Mouse (Mus musculus) kidney, embryonic 16.5 days (tissue): Measurements from ENCODE around the gene Abhd14a. TPM values are rescaled to one million over a fixed set of nuclear protein-coding genes. Genes with fewer than 3 reads are reported as not detected.

ENCODE experiments used
- ATAC-seq: fragments of 200-750 bp; cut with Nextera tagmentation; 2 replicates; pipeline ENCODE4 v1.8.0; 2017; ENCODE audit warnings: moderate TSS enrichment; ENCODE audit not compliant: low FRiP score, low TSS enrichment
- H3K27ac ChIP-seq: fragments of 300-500 bp; sonication (generic); 2 replicates; pipeline ENCODE4 v1.5.1; 2014; ENCODE audit warnings: low read length
- H3K27me3 ChIP-seq: fragments of 300-500 bp; sonication (generic); 2 replicates; pipeline ENCODE4 v1.6.1; 2014; ENCODE audit warnings: low read length, control low read depth, mixed read lengths; ENCODE audit not compliant: insufficient read depth
- H3K36me3 ChIP-seq: fragments of 300-500 bp; sonication (generic); 2 replicates; pipeline ENCODE4 v1.6.1; 2014; ENCODE audit warnings: low read length, control low read depth, mixed read lengths; ENCODE audit not compliant: insufficient read depth
- H3K4me1 ChIP-seq: fragments of 300-500 bp; sonication (generic); 2 replicates; pipeline ENCODE4 v1.6.1; 2014; ENCODE audit warnings: low read length, control low read depth, mixed read lengths; ENCODE audit not compliant: insufficient read depth
- H3K4me2 ChIP-seq: fragments of 300-500 bp; sonication (generic); replicated peaks from 2 replicates; pipeline ENCODE4 v1.6.1; 2014; ENCODE audit warnings: low read depth, low read length
- H3K4me3 ChIP-seq: fragments of 300-500 bp; sonication (generic); 2 replicates; pipeline ENCODE4 v1.5.1; 2014; ENCODE audit warnings: mild to moderate bottlenecking, low read length
- H3K9ac ChIP-seq: fragments of 300-500 bp; sonication (generic); replicated peaks from 2 replicates; pipeline ENCODE4 v1.6.1; 2014; ENCODE audit warnings: low read length
- H3K9me3 ChIP-seq: fragments of 300-500 bp; sonication (generic); 2 replicates; pipeline ENCODE4 v1.6.1; 2016; ENCODE audit warnings: low read length, control low read depth
- WGBS: fragments of 180-500 bp; shearing (Covaris S2); extraction: QIAGEN DNeasy Blood & Tissue Kit; methylation state at CpG from one replicate; pipeline ENCODE4 v1.1.7; 2014; 5-methylcytosine and 5-hydroxymethylcytosine counted together
- polyA plus RNA-seq: library from polyadenylated mRNA; unstranded; fragments of >200 nt; fragmentation: Nextera tagmentation; extraction: Ambion mirVana; gene quantifications from 2 replicates; pipeline ENCODE4 v1.2.1, GENCODE M21; 2015

Abhd14a gene
- polyA plus RNA-seq, 1 experiment from 2014 or later = 70.3 TPM

DNA sequence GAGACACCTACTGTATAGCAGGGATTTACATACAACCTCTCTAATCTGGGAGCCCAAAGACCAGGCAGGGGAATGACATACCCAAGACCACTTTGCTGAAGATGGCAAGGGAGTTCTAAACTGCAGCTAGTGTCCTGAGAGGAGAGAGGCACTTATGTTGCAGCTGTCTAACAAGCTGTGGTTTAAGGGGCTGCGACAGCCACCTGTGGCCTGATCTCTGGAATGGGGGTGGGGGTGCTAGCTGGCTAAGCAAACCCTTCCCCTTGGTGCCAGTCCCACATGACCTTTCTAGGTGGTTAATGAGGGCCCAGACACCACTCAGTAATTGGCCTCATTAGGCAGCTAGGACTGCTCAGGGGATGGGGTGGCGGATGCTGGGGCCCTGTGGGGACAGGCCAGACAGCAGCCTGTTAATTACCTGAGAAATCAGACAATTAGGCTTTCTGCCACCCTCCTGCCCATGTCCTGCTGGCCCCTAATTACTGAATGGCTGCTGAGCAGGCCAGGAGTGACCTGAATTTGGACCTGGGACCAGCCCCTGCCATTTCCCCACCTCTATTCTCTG is 37.3 kb downstream of the Abhd14a start:
- H3K9me3 ChIP-seq = no peaks in the 10 kb centered on the region

DNA sequence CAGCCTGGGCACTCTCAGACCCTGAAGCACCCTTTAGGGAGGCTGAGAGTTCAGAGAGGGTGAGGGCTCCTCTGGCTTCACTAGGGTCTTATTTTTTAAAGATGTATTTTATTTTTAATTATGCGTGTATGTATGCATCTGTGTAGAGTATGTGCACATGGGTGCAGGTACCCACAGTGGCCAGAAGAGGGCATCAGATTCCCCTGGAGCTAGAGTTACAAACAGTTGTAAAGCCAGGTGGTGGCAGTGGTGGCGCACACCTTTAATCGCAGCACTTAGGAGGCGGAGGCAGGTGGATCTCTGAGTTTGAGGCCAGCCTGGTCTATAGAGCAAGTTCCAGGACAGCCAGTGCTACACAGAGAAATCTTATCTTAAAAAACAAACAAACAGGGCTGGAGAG is 38.4 kb downstream of the Abhd14a start:
- H3K9ac ChIP-seq = no peak overlapping the region
- no peaks in the 10 kb centered on the region for H3K36me3 ChIP-seq
- WGBS = 98% methylated on average over 4 of the region's 4 CpGs
- no peaks in the 10 kb centered on the region for H3K27me3 ChIP-seq
- H3K4me1 ChIP-seq = peaks cover 24% of the 10 kb centered on the region
- H3K4me2 ChIP-seq = no peak overlapping the region
- no peaks in the 10 kb centered on the region for H3K9me3 ChIP-seq
- H3K4me3 ChIP-seq = no peak overlapping the region
- ATAC-seq = no peak
- no peak overlapping the region for H3K27ac ChIP-seq

More for the DNA sequence above, 37.3 kb downstream of the Abhd14a start:
- Histone ChIP-seq H3K4me1 (peaks cover 21% of the 10 kb centered on the region), H3K9ac (no peak overlapping the region), H3K36me3 (no peaks in the 10 kb centered on the region), H3K4me2 (no peak overlapping the region), H3K27ac (no peak overlapping the region), H3K27me3 (no peaks in the 10 kb centered on the region), H3K4me3 (no peak overlapping the region)
- no peak for ATAC-seq
- WGBS = 76% methylated on average over 2 of the region's 2 CpGs

DNA sequence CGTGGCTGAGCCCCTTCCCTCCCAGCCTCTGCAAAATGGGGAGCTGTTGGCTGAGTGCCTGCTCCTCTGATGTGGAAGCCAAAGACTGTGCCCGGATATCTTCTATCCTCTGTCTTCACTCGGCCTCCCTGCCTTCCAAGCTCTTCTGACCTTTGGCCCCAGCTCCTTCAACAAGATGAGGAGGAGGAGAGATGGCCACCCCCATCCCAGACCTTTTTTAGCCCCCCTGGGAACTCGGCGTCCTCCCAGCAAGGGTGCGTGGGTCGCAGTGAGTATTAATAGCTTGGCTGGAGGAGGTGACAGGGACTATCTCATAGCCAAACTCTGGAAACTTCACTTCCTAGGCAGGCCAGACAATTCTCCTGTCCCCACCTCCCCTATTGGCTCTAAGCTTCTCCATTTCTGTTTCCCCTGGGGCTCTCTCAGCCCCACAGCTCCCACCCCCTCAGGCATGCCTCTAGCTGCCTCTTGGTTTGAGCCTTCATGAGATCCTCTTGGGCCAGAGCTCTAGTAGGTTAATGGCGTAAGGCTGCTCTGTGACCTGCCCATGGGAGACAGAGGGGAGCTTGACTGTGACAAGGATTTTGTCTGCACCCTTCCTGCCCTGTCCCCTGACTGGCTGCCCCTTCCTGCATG is 40.9 kb downstream of the Abhd14a start:
- Histone ChIP-seq H3K27ac (no peak overlapping the region), H3K4me2 (no peak overlapping the region), H3K9me3 (no peaks in the 10 kb centered on the region), H3K27me3 (no peaks in the 10 kb centered on the region), H3K4me3 (no peak overlapping the region), H3K36me3 (no peaks in the 10 kb centered on the region), H3K4me1 (peaks cover 24% of the 10 kb centered on the region), H3K9ac (no peak overlapping the region)
- no peak for ATAC-seq
- WGBS = 33% methylated on average over 8 of the region's 8 CpGs

DNA sequence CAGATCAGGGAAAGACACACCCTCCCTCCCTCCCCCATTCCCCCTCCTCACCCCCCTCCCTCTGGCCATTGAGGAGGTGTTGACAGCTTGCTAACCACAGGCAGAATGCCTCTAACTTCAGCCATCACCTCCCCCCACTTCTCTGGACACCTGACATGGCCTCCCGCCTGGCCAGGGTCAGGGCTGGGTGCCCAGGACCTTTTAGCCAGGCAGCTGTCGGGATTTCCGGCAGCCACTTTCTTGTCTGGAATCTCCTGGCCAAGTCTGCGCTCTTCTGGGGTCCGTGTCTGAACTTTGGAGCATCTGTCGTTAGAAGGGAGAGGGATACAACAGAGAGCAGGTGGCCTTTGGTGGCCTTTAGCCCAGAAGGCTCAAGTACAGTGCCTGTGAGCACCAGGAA is 42.2 kb downstream of the Abhd14a start:
- Histone ChIP-seq H3K4me1 (peaks cover 20% of the 10 kb centered on the region), H3K4me2 (no peak overlapping the region), H3K27ac (peak overlapping the region; percentile 39; the same call in 1 of the 2 replicates), H3K36me3 (no peaks in the 10 kb centered on the region), H3K4me3 (no peak overlapping the region), H3K9me3 (no peaks in the 10 kb centered on the region), H3K9ac (no peak overlapping the region; the same call in 1 of the 2 replicates), H3K27me3 (no peaks in the 10 kb centered on the region)
- ATAC-seq = peak; percentile 37; the same call in 1 of the 2 replicates
- WGBS = 15% methylated on average over 6 of the region's 6 CpGs

DNA sequence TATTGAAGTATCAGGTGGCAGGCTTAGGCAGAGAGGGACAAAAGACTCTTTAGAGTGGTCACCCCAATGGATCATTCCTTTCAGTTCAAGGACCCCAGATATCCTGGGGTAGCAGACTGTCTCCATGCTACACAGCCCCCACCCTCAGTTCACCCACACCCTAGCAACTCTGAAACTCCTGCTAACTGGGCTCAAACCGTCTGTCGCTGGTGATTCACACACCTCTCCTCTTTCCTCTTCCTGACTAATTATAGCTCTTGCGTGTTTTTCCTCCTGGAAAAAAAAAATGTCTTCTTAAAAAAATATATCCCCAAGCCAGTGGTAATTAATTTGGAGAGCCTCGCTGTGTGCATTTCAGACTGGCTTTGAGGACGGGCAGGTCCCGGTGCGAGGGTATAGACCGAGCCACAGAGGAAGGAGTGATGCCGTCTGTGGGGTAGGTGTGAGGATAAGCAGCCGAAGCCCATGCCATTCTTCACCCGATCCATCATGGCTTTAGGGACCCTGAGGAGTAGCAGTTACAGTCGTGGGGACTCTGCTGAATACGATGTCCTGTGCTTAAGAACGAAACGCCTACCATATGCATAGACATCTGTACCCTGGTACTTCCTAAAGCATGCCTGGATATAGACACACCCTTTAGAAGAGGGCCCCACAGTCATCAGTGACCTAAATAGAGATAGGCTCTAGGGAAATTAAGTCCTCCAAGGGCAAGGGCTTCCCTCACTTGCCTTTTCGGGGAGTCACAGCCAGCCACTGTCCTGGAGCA is 44.7 kb downstream of the Abhd14a start:
- H3K27me3 ChIP-seq = no peaks in the 10 kb centered on the region
- H3K4me2 ChIP-seq = no peak overlapping the region
- 63% methylated on average over 16 of the region's 16 CpGs for WGBS
- no peak for ATAC-seq
- no peak overlapping the region for H3K4me3 ChIP-seq
- no peaks in the 10 kb centered on the region for H3K36me3 ChIP-seq
- no peak overlapping the region for H3K9ac ChIP-seq
- no peak overlapping the region for H3K27ac ChIP-seq
- H3K4me1 ChIP-seq = peaks cover 20% of the 10 kb centered on the region
- H3K9me3 ChIP-seq = no peaks in the 10 kb centered on the region

DNA sequence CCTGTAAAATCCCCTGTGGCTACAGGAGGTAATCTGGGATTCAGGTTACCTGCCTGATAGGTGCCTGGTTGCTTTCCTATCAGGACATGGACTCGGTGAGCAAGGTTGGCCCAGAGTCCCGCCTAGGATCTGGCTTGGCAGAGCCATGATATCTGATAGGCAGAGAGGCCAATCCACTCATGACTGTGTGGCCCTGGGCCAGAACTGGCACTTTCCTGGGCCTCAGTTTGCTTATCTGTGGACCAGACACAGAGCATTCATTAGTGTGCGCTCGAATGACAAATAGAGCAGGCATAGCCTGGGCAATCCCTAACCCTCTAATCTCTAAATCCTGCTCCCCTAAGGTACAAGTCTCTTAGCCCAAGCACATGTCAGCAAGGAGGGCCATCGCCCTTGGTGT is 45.3 kb downstream of the Abhd14a start:
- Histone ChIP-seq H3K9me3 (no peaks in the 10 kb centered on the region), H3K27me3 (no peaks in the 10 kb centered on the region), H3K4me3 (no peak overlapping the region), H3K27ac (no peak overlapping the region), H3K4me1 (peaks cover 20% of the 10 kb centered on the region), H3K9ac (no peak overlapping the region), H3K4me2 (no peak overlapping the region), H3K36me3 (no peaks in the 10 kb centered on the region)
- no peak for ATAC-seq
- WGBS = 80% methylated on average over 5 of the region's 5 CpGs

DNA sequence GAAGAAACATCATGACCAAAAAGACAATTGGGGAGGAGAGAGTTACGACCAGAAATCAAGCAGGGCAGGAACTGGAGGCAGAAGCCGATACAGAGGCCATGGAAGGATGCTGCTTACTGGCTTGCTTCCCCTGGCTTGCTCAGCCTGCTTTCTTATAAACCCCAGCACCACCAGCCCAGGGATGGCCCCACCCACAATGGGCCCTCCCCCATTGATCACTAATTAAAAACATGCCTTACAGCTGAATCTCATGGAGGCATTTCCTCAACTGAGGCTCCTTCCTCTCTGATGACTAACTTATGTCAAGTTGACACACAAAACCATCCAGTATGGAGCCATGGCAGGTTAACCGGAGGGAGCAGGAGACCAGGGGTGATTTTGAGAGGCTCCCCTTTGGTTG is 47.7 kb downstream of the Abhd14a start:
- no peaks in the 10 kb centered on the region for H3K36me3 ChIP-seq
- no peaks in the 10 kb centered on the region for H3K27me3 ChIP-seq
- ATAC-seq = no peak
- no peak overlapping the region for H3K4me2 ChIP-seq
- no peaks in the 10 kb centered on the region for H3K9me3 ChIP-seq
- H3K27ac ChIP-seq = no peak overlapping the region
- no peak overlapping the region for H3K4me3 ChIP-seq
- H3K9ac ChIP-seq = no peak overlapping the region
- peaks cover 2% of the 10 kb centered on the region for H3K4me1 ChIP-seq
- 83% methylated on average over 3 of the region's 3 CpGs for WGBS

DNA sequence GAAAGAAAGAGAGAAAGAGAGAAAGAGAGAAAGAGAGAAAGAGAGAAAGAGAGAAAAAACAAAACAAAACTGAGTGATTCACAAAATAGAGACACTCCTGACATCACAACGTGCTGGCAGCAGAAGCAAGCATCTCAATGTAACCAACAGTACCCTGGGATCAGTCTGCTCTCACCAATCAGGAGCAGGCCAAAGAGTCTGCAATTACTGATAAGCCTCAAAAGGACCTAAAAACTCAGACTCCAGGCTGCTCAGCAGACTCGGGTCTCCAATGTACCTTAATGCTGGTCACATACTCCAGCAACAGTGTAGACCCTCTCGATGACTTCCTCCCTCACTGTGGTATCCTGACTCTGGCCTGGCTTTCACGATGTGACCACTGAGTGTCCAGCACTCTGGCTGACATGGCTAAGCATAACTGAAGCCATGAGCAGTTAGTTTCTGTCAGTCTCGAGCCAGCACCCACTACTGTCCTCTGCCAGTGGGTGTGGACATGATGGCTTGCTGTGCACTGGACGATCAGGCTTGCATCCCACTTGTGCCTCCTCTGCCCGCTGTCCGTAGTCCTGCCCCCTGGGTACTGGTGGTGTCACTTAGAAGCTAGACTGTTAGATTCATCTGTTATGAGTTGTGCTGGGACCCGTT is 48.7 kb downstream of the Abhd14a start:
- ATAC-seq = no peak
- peaks cover 3% of the 10 kb centered on the region; the same call in 1 of the 2 replicates for H3K4me1 ChIP-seq
- 71% methylated on average over 9 of the region's 9 CpGs for WGBS

DNA sequence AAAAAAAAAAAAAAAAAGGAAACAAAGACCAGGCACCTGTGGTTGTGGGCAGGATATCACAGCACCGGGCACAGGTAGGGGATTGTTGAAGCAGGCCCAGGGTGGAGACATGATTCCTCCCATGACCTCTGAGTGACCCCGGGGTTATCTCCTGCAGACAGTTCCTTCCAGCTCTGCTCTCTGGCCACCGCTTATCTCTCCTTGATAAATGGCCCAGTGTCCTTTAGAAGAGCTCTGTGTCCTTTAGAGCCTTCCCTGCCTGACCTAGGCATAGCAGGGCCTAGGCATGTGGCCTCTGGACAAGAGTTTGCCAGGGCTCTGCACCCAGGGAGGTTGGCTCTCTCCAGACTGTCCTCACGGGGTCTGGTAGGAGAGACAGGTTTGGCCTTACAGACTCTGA is 49.7 kb downstream of the Abhd14a start:
- ATAC-seq = no peak
- Histone ChIP-seq H3K9me3 (no peaks in the 10 kb centered on the region), H3K36me3 (no peaks in the 10 kb centered on the region), H3K27ac (no peak overlapping the region), H3K4me3 (no peak overlapping the region), H3K9ac (no peak overlapping the region), H3K4me2 (no peak overlapping the region), H3K27me3 (no peaks in the 10 kb centered on the region), H3K4me1 (peaks cover 10% of the 10 kb centered on the region)
- 77% methylated on average over 4 of the region's 4 CpGs for WGBS

More for the DNA sequence above, 48.7 kb downstream of the Abhd14a start:
- Histone ChIP-seq H3K9ac (no peak overlapping the region), H3K27ac (no peak overlapping the region), H3K27me3 (no peaks in the 10 kb centered on the region), H3K4me3 (no peak overlapping the region), H3K4me2 (no peak overlapping the region), H3K9me3 (no peaks in the 10 kb centered on the region), H3K36me3 (no peaks in the 10 kb centered on the region)
